Mouse (Mus musculus) bone marrow macrophage, adult 2 months (primary cell): ENCODE measurements at regions not wholly inside any gene's neighbourhood (a gene's known extent, or its start where the extent isn't known, plus 50 kb on each side); places are given as distances from the start of the nearest gene placed in this dataset.

Source experiments
- H3K27ac ChIP-seq: 2 replicates; pipeline ENCODE4 v1.5.1; 2012; ENCODE audit warnings: low read depth, low read length; ENCODE audit not compliant: insufficient read depth
- H3K4me1 ChIP-seq: 2 replicates; pipeline ENCODE4 v1.6.1; 2012; ENCODE audit warnings: low read length; ENCODE audit not compliant: control insufficient read depth, insufficient read depth
- H3K4me3 ChIP-seq: 2 replicates; pipeline ENCODE4 v1.5.1; 2012; ENCODE audit warnings: mild to moderate bottlenecking, low read length, moderate library complexity; ENCODE audit not compliant: insufficient read depth
- CTCF ChIP-seq: IDR thresholded peaks from 2 replicates; pipeline ENCODE4 v1.5.1; 2012; ENCODE audit warnings: low read depth, mild to moderate bottlenecking, low read length, moderate library complexity
- POLR2A ChIP-seq: IDR thresholded peaks from 2 replicates; pipeline ENCODE4 v1.6.1; 2012; ENCODE audit warnings: mild to moderate bottlenecking, low read depth, low read length, borderline replicate concordance

DNA sequence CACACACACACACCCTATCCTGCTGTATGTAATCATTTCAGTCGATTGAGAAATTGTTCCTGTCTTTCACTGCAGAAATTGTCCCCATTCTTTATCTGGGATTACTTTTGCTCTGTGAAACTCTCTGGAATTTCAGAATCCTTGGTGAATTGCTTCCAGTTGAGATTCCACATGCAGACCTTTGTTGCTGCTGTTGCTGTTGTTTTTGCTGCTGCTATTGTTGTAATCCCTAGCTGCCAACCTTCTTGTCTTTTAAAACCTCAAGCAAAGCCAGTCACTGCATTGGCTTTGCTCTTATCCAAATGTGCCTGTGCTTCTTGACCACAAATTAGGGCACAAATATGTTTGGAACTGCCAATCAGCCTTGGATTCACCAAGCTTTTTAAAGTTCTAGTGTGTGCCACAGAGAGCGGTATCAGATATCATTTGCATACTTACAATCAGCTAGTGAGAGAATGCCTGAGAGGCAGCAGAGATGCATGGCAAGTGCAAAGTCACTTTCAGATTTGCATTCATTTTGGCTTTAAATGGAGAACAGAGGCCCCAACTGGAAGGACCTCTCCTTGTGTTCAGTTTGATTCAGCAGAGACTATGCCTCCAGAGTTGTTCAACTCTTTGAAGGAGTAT lies 1187.0 kb upstream of the Map3k7 start:
- no peak overlapping the region for H3K27ac ChIP-seq
- no peak overlapping the region for H3K4me3 ChIP-seq
- TF ChIP-seq CTCF (no peak), POLR2A (no peak)

DNA sequence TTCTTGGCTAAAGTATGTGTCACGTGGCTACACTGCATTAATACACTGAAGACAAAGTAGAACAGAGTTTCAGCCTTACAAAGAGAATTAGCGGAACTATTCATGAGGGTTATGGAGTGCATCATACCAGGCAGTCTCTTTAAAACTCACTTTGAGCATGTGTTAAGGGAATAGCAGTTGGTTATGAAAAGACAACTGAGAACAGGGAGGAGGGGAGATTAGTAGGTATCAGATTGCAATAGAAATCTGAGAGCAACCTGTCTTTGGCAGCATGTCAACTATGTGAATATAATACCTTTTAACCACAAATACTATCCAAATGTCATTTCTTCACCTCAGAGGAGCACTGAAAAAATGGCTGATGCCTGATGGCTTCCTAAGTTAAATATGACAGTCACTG lies 1182.2 kb upstream of the Map3k7 start:
- Histone ChIP-seq H3K27ac (no peak overlapping the region), H3K4me3 (no peak overlapping the region)
- TF ChIP-seq POLR2A (no peak), CTCF (no peak)

More for the DNA sequence above, 1187.0 kb upstream of the Map3k7 start:
- no peaks in the 10 kb centered on the region for H3K4me1 ChIP-seq

DNA sequence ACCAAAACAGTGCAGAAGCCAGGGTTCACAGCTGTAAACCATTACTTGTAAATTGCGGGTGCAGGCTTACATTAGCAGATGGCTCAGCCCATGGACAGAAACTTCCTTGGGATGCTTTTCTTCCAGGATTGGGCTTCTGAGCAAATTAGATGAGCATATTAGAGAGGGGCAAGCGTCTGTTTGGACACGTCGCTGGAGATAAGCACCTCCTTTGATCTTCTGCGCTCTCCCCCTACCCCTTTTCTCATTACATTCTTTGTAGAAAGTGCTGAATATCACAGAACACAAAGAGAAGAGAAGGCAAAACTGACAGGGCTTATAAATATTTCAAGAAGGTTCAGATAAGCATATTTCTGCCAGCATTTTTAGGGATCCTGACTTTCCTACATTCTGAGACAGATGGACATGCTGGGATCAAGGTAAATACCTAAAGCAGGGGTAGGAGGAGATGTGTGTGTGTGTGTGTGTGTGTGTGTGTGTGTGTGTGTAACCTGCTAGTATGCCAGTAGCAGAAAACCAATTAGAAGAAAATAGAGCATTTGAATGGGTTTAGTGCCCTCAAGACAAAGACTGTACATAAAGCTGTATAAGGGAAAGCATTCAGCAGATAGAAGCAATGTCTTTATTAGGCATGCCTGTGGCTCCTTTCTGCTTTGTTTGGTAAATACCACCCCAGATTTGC lies 1173.8 kb upstream of the Map3k7 start:
- Histone ChIP-seq H3K27ac (no peak overlapping the region), H3K4me1 (no peaks in the 10 kb centered on the region), H3K4me3 (no peak overlapping the region)
- TF ChIP-seq POLR2A (no peak), CTCF (no peak)

More for the DNA sequence above, 1182.2 kb upstream of the Map3k7 start:
- H3K4me1 ChIP-seq = no peaks in the 10 kb centered on the region

DNA sequence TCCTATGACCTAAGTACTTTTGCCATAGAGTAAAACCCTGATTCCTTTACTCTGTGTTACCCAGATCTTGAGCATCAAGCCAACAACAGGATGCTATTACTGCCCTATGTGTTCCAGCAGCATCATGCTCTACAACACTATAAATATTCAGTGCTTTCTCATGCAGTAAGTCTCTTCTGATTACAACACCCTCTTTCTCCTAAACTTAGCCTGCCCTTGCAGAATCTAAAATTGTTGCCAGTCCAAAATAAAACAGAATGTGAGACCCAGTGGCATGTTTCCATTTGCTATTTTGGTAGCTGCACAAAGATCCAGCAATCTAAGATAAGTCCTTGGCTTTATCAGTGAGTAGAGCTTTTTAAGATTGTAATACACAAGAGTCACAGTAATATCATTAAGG lies 1154.1 kb upstream of the Map3k7 start:
- H3K4me3 ChIP-seq = no peak overlapping the region
- TF ChIP-seq CTCF = no peak
- TF ChIP-seq POLR2A = no peak
- H3K4me1 ChIP-seq = no peaks in the 10 kb centered on the region
- H3K27ac ChIP-seq = no peak overlapping the region

DNA sequence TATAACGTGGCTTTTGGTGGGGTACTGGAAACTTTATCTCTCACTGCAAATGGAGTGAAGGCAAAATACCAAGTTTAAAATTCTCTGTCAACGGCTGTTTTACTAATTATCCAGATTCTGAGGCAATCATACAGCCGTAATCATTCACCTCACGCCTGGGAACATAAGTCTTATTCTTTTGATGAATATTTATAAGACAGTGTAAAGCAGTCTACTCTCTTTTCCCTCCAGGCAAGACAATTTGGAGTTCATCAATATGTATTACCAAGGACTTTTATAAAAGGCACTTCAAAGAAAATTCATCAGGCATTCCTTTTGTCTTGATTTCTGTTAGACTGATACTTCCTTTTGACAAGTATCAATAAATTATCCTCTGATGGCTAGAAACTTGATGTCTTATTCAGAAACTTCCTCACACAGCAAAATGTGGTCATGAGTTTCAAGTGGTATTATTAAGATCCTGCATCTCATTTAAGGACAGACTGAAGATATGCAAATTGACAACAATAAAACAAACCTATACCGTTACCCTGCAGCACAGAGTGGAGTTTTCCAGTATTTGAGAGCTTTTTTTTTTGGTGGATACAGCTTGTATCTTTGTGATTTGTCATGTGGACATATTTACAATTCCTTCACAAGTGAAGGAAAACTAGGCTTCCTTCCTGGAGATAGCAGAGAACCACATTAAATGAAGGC lies 1108.4 kb upstream of the Map3k7 start:
- no peak overlapping the region for H3K27ac ChIP-seq
- TF ChIP-seq POLR2A (no peak), CTCF (no peak)
- no peaks in the 10 kb centered on the region for H3K4me1 ChIP-seq
- H3K4me3 ChIP-seq = no peak overlapping the region

DNA sequence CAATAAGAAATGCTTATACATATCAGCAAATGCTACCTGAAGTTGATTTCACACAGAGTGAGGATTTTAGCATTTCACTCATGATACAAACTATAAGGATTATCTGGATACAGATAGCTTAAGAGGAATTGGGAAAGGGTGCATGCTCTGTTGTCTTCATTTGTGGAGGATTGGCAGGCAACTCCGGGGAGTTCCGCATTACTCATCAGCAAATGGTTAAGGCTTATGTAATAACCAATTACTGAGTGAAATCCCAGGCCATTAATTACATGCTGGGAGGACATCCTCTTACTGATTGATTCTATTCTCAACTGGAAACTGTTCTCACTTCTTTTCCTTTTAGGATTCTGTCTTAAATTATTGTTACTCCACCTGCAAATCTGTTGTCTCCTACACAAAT lies 1058.9 kb upstream of the Map3k7 start:
- Histone ChIP-seq H3K4me1 (no peaks in the 10 kb centered on the region), H3K27ac (no peak overlapping the region), H3K4me3 (no peak overlapping the region)
- TF ChIP-seq CTCF (no peak), POLR2A (no peak)

DNA sequence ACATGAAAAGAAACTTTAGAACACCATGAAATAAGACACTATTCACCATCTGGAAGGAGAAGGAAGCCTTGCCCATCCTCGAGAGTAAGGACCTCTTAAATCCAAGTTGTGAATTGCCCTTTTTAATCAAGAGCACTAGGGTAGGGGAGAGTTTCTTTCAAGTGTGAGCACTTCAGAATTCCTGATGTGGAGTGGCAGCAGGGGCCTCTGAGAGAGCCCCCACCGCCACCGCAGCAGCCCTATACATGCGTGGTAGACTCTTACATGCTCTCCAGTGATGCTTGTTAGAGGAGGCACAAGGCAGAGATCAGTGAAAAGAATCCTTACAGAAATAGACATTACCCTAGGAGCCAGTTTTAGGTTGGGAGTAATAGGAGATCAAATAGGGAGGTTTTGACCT lies 1041.0 kb upstream of the Map3k7 start:
- H3K27ac ChIP-seq = no peak overlapping the region
- H3K4me3 ChIP-seq = no peak overlapping the region
- TF ChIP-seq CTCF (no peak), POLR2A (no peak)
- H3K4me1 ChIP-seq = no peaks in the 10 kb centered on the region

DNA sequence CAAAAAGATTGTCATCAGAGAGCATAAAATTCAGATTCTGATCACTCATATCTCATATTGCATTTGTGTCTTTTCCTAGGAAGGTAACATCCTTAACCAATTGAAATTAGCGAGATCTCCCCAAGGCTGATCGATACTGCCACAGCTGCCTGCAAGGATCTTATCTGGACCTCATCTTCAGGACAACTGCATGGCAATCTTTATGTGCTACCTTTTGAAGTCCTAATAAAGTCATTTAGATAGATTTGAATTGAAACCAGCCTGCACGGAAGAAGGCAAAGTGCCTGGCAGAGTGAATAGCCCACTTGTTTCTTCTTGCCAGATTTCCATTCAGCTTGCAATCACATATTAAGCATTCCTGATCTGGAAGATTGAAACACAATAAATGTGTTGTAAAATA lies 1031.5 kb upstream of the Map3k7 start:
- Histone ChIP-seq H3K4me1 (no peaks in the 10 kb centered on the region), H3K27ac (no peak overlapping the region), H3K4me3 (no peak overlapping the region)
- TF ChIP-seq POLR2A (no peak), CTCF (no peak)

DNA sequence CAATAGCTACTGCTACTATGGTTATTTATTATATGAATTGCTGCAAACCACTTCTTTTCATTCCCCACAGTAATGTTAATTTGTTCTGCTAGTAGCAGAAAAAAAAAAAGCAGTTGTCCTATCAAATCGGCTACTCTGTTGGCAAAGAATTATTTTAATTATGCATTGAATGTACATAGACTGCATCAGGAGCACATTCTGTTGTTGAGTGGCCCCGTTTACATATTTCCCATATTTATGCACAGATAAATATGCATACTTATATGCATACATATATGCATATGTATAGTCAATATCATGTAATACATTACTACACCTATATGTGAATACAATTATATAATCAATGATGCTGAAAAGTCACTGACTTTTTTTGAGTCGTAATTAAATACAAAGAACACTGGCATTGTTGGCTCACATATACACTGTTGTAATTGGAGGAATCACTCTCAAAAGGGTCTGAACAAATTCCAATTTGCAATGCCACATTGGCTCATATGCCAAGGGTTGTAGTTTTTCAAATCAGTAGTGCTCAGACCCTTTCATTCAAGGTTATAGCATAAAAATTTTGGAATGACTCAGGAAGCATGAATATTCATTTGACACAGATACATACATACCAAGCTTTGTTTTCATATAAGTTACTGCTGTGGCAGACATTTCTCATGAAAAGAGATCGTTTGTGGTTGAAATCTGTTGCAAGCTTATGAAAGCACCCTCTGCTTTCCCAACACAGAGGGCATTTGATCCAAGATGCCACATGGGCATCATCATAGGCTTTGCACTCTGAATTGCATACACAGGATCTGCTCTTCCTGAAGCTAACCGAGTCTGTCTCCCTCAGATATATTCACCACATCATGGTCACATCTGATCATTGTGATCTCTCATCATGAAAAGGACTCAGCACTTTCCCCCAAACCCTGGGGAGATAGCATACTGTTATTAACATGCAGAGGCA lies 1030.6 kb upstream of the Map3k7 start:
- Histone ChIP-seq H3K27ac (no peak overlapping the region), H3K4me1 (no peaks in the 10 kb centered on the region), H3K4me3 (no peak overlapping the region)
- no peak for TF ChIP-seq POLR2A
- TF ChIP-seq CTCF = no peak
